ENCODE assay signal across 8 mouse cellular contexts in genomic region chr2:118897392-118897791, GRCm38 (mm10). TPM values are rescaled to one million over a fixed set of nuclear protein-coding genes. Genes with fewer than 3 reads are reported as not detected.
A peak's percentile ranks its signal among the peaks of the same experiment; 100 is the strongest.
DNase-seq lines count a peak whose midpoint lies in the region; ATAC-seq and TF ChIP-seq lines count a peak whose summit lies in the region.

No protein-coding gene starts in this region.

- no peak for TF ChIP-seq EP300 in CH12.LX (IDR thresholded peaks at IDR 0.05; ENCODE audit: low read length)

- peak overlapping the region; percentile 42 for H3K9ac ChIP-seq in CH12.LX (ENCODE audit: insufficient read depth, low read depth)
- 0 out of 2 replicates have a peak overlapping the region, but pooled peaks have one; percentile 58 for H3K9ac ChIP-seq in forebrain, embryonic 13.5 days
- no peak overlapping the region for H3K9ac ChIP-seq in liver, embryonic 13.5 days

- in situ Hi-C loops in CH12.LX (cut with MboI; ENCODE audit: low pct_ligation_motif_present, low pct_unique_long_range_greater_than_20kb, low sequenced_read_pairs): loop anchor here (10.0 to 25.0 kb wide), 4 partner anchors 77 to 410 kb away; partner anchors contain the start of gene Srp14

- no peak for ATAC-seq in forebrain, embryonic 13.5 days
- no peak for ATAC-seq in liver, embryonic 13.5 days (ENCODE audit: low read depth)
- ATAC-seq in erythroid progenitor cell, adult 5-6 weeks (replicated peaks; ENCODE audit: low FRiP score, poor library complexity, severe bottlenecking): no peak

- intact Hi-C loops in gastrocnemius, adult 2 months (cut with DNase I): no loop called here

- no peak for TF ChIP-seq CTCF in gastrocnemius, adult 2 months (IDR thresholded peaks at IDR 0.05)
- TF ChIP-seq CTCF in CH12.LX (conservative IDR thresholded peaks at IDR 0.05 in 1 of 2, IDR thresholded peaks at IDR 0.05 in 1 of 2; ENCODE audit: low read depth in 2 of 2, low read length in 2 of 2): no peak

- H3K27ac ChIP-seq in gastrocnemius, adult 2 months: no peak overlapping the region
- H3K27ac ChIP-seq in CH12.LX (ENCODE audit: insufficient read depth, low read depth): no peak overlapping the region
- no peak overlapping the region for H3K27ac ChIP-seq in forebrain, embryonic 13.5 days
- no peak overlapping the region for H3K27ac ChIP-seq in liver, embryonic 13.5 days

- under 1% methylated on average over 7 of the region's 7 CpGs for WGBS in forebrain, embryonic 13.5 days
- WGBS in liver, embryonic 13.5 days (ENCODE audit: insufficient replicate concordance): 5% methylated on average over 7 of the region's 7 CpGs

- dilution Hi-C loops in CH12.LX (cut with MboI; ENCODE audit: extremely low pct_ligation_motif_present, extremely low pct_unique_long_range_greater_than_20kb, low sequenced_read_pairs): no loop called here

- TF ChIP-seq POLR2A in CH12.LX (IDR thresholded peaks at IDR 0.05; ENCODE audit: low read depth, low read length): no peak

- no peak for DNase-seq in gastrocnemius, adult 2 months
- DNase-seq in gastrocnemius, postnatal 25 days: no peak
- no peak for DNase-seq in CH12.LX (ENCODE audit: extremely low read depth)
- DNase-seq in liver, embryonic 13.5 days: no peak
- DNase-seq in ovary, adult 18-20 months (ENCODE audit: low spot score): no peak
- no peak for DNase-seq in embryo, embryonic 10 days (ENCODE audit: low spot score)

- peaks cover 8 to 40% of the 10 kb centered on the region in 2 experiments for H3K4me1 ChIP-seq in CH12.LX (ENCODE audit: control insufficient read depth in 1 of 2, insufficient read depth in 2 of 2)
- peaks cover 37% of the 10 kb centered on the region for H3K4me1 ChIP-seq in forebrain, embryonic 13.5 days
- peaks cover 47% of the 10 kb centered on the region for H3K4me1 ChIP-seq in liver, embryonic 13.5 days (replicated peaks)

- peaks cover 25% of the 10 kb centered on the region for H3K27me3 ChIP-seq in CH12.LX (replicated peaks)
- H3K27me3 ChIP-seq in forebrain, embryonic 13.5 days: peaks cover 77% of the 10 kb centered on the region
- H3K27me3 ChIP-seq in liver, embryonic 13.5 days: peaks cover 87% of the 10 kb centered on the region

- no peaks in the 10 kb centered on the region for H3K9me3 ChIP-seq in CH12.LX (replicated peaks; ENCODE audit: low read length)
- no peaks in the 10 kb centered on the region for H3K9me3 ChIP-seq in forebrain, embryonic 13.5 days (replicated peaks)
- H3K9me3 ChIP-seq in liver, embryonic 13.5 days (replicated peaks): no peaks in the 10 kb centered on the region

- TF ChIP-seq RAD21 in CH12.LX (IDR thresholded peaks at IDR 0.05; ENCODE audit: low read depth, low read length): no peak

- peaks cover 10% of the 10 kb centered on the region for H3K79me2 ChIP-seq in CH12.LX (replicated peaks; ENCODE audit: control insufficient read depth, extremely low read depth, insufficient read depth, poor library complexity, severe bottlenecking)

- H3K4me3 ChIP-seq in gastrocnemius, adult 2 months: peak overlapping the region; percentile 77
- H3K4me3 ChIP-seq in CH12.LX (replicated peaks in 1 of 3; ENCODE audit: low read depth in 2 of 3, low read length in 2 of 3, poor library complexity in 1 of 3): peak overlapping the region; percentile 50 to 71 (median 63)
- peak overlapping the region; percentile 46 for H3K4me3 ChIP-seq in forebrain, embryonic 13.5 days
- peak overlapping the region; percentile 51 for H3K4me3 ChIP-seq in liver, embryonic 13.5 days (replicated peaks)

- H3K36me3 ChIP-seq in CH12.LX (replicated peaks in 1 of 2; ENCODE audit: control insufficient read depth in 1 of 2, insufficient read depth in 1 of 2, low read length in 1 of 2): no peaks in the 10 kb centered on the region
- no peaks in the 10 kb centered on the region for H3K36me3 ChIP-seq in forebrain, embryonic 13.5 days (ENCODE audit: poor library complexity, severe bottlenecking)
- H3K36me3 ChIP-seq in liver, embryonic 13.5 days: no peaks in the 10 kb centered on the region

- H3K4me2 ChIP-seq in CH12.LX (ENCODE audit: insufficient read depth, low read depth, poor library complexity, severe bottlenecking): peak overlapping the region; percentile 44
- H3K4me2 ChIP-seq in forebrain, embryonic 13.5 days: peak overlapping the region; percentile 78
- H3K4me2 ChIP-seq in liver, embryonic 13.5 days: peak overlapping the region; percentile 69

TF ChIP-seq in CH12.LX, 34 proteins besides CTCF, POLR2A, EP300 and RAD21:
- no peak for TF ChIP-seq RCOR1 (conservative IDR thresholded peaks at IDR 0.05; ENCODE audit: low read depth, low read length)
- TF ChIP-seq ELF1 (IDR thresholded peaks at IDR 0.05; ENCODE audit: low read depth, low read length): no peak
- TF ChIP-seq IRF4 (IDR thresholded peaks at IDR 0.05; ENCODE audit: low read depth, low read length): no peak
- no peak for TF ChIP-seq UBTF (IDR thresholded peaks at IDR 0.05; ENCODE audit: low read depth, low read length)
- no peak for TF ChIP-seq ZC3H11A (IDR thresholded peaks at IDR 0.05; ENCODE audit: low read depth, low read length)
- no peak for TF ChIP-seq SMC3 (IDR thresholded peaks at IDR 0.05; ENCODE audit: low read depth, low read length)
- no peak for TF ChIP-seq ETS1 (conservative IDR thresholded peaks at IDR 0.05; ENCODE audit: low read depth, low read length)
- no peak for TF ChIP-seq MXI1 (IDR thresholded peaks at IDR 0.05; ENCODE audit: low read depth, low read length)
- TF ChIP-seq CHD1 (IDR thresholded peaks at IDR 0.05; ENCODE audit: low read depth, low read length): no peak
- TF ChIP-seq TCF12 (IDR thresholded peaks at IDR 0.05; ENCODE audit: low read depth, low read length): no peak
- TF ChIP-seq MAFK (IDR thresholded peaks at IDR 0.05; ENCODE audit: insufficient replicate concordance, low read length): no peak
- TF ChIP-seq JUN (IDR thresholded peaks at IDR 0.05; ENCODE audit: insufficient read depth, low read depth, low read length): no peak
- no peak for TF ChIP-seq POLR2AphosphoS2 (IDR thresholded peaks at IDR 0.05; ENCODE audit: low read depth, low read length)
- TF ChIP-seq MAZ (IDR thresholded peaks at IDR 0.05; ENCODE audit: low read depth, low read length): no peak
- TF ChIP-seq JUND (conservative IDR thresholded peaks at IDR 0.05; ENCODE audit: low read depth, low read length): no peak
- no peak for TF ChIP-seq CHD2 (IDR thresholded peaks at IDR 0.05; ENCODE audit: low read length)
- no peak for TF ChIP-seq USF1 (IDR thresholded peaks at IDR 0.05; ENCODE audit: low read depth, low read length)
- no peak for TF ChIP-seq NELFE (IDR thresholded peaks at IDR 0.05; ENCODE audit: low read depth, low read length)

RNA-seq across cellular contexts. Expression of gene Bahd1, which starts 2.8 kb away (rescaled TPM):
- 1 to 10 TPM; 5.2 to 6.4 TPM for total RNA-seq in gastrocnemius, adult 2 months (2021)
- total RNA-seq in gastrocnemius, postnatal 25 days (2021): 1 to 10 TPM; 4.2 TPM
- total RNA-seq in CH12.LX (2012; rRNA removed): 28.7 and 32.1 TPM in 2 replicates
- total RNA-seq in CH12.LX (2014; rRNA removed): 14.1 and 15.3 TPM in 2 replicates
- polyA plus RNA-seq in CH12.LX (2012; ENCODE audit: insufficient read length, low read depth): 37.5 and 37.8 TPM in 2 replicates
- 4.4 and 4.5 TPM in 2 replicates for polyA plus RNA-seq in forebrain, embryonic 13.5 days (2015; fragmentation: Nextera tagmentation; extraction: Ambion mirVana)
- 2.3 and 2.5 TPM in 2 replicates for polyA plus RNA-seq in liver, embryonic 13.5 days (2015; fragmentation: Nextera tagmentation; extraction: Ambion mirVana)
- total RNA-seq in erythroid progenitor cell, adult 5-6 weeks (2015; ENCODE audit: low replicate concordance): 7.6 and 8.8 TPM in 2 replicates
- 14.5 and 15.1 TPM in 2 replicates for total RNA-seq in erythroid progenitor cell, adult 5-6 weeks (2017; ENCODE audit: low replicate concordance)

RNA-seq across cellular contexts. Expression of gene Chst14, which starts 28.9 kb away (rescaled TPM):
- 1 to 10 TPM; 1.6 to 2.3 TPM for total RNA-seq in gastrocnemius, adult 2 months (2021)
- total RNA-seq in gastrocnemius, postnatal 25 days (2021): 1 to 10 TPM; 2.8 TPM
- total RNA-seq in CH12.LX (2012; rRNA removed): 4.4 and 5.1 TPM in 2 replicates
- 3.1 and 4.7 TPM in 2 replicates for total RNA-seq in CH12.LX (2014; rRNA removed)
- 6.7 and 8.4 TPM in 2 replicates for polyA plus RNA-seq in CH12.LX (2012; ENCODE audit: insufficient read length, low read depth)
- polyA plus RNA-seq in forebrain, embryonic 13.5 days (2015; fragmentation: Nextera tagmentation; extraction: Ambion mirVana): 5.9 and 6.9 TPM in 2 replicates
- polyA plus RNA-seq in liver, embryonic 13.5 days (2015; fragmentation: Nextera tagmentation; extraction: Ambion mirVana): 5.2 and 5.4 TPM in 2 replicates
- not detected in 2 replicates for total RNA-seq in erythroid progenitor cell, adult 5-6 weeks (2015; ENCODE audit: low replicate concordance)
- total RNA-seq in erythroid progenitor cell, adult 5-6 weeks (2017; ENCODE audit: low replicate concordance): 0.77 TPM in 1 of 2 replicates, not detected in the other

RNA-seq across cellular contexts. Expression of gene Ivd, which starts 35.6 kb away (rescaled TPM):
- 100 to 1,000 TPM; 122 to 189 TPM for total RNA-seq in gastrocnemius, adult 2 months (2021)
- 100 to 1,000 TPM; 121 to 136 TPM for total RNA-seq in gastrocnemius, postnatal 25 days (2021)
- total RNA-seq in CH12.LX (2012; rRNA removed) (28.4 and 29.3 TPM in 2 replicates), CH12.LX (2014; rRNA removed) (25.5 and 30.0 TPM in 2 replicates)
- polyA plus RNA-seq in CH12.LX (2012; ENCODE audit: insufficient read length, low read depth): 27.6 and 34.5 TPM in 2 replicates
- 54.0 and 58.4 TPM in 2 replicates for polyA plus RNA-seq in forebrain, embryonic 13.5 days (2015; fragmentation: Nextera tagmentation; extraction: Ambion mirVana)
- 26.4 and 29.6 TPM in 2 replicates for polyA plus RNA-seq in liver, embryonic 13.5 days (2015; fragmentation: Nextera tagmentation; extraction: Ambion mirVana)
- 5.4 and 6.3 TPM in 2 replicates for total RNA-seq in erythroid progenitor cell, adult 5-6 weeks (2015; ENCODE audit: low replicate concordance)
- 1.9 and 7.3 TPM in 2 replicates for total RNA-seq in erythroid progenitor cell, adult 5-6 weeks (2017; ENCODE audit: low replicate concordance)
